Mouse (Mus musculus) forebrain, embryonic 14.5 days (tissue): ENCODE measurements around the gene Fgfr2. TPM values are rescaled to one million over a fixed set of nuclear protein-coding genes. Genes with fewer than 3 reads are reported as not detected.

Experiments
- ATAC-seq: fragments of 200-750 bp; cut with Nextera tagmentation; 2 replicates; pipeline ENCODE4 v1.8.0; 2017; ENCODE audit warnings: mild to moderate bottlenecking, moderate library complexity
- DNase-seq: peaks from one replicate; pipeline ENCODE4 v3.0.0-alpha.2; 2015; ENCODE audit warnings: low spot score
- H3K27ac ChIP-seq: fragments of 300-500 bp; sonication (generic); 2 replicates; pipeline ENCODE4 v1.5.1; 2014; ENCODE audit warnings: low read depth, mild to moderate bottlenecking, control low read depth, low read length, moderate library complexity
- H3K27me3 ChIP-seq: fragments of 300-500 bp; sonication (generic); replicated peaks from 2 replicates; pipeline ENCODE4 v1.6.1; 2014; ENCODE audit warnings: low read length, control low read depth, mixed read lengths; ENCODE audit not compliant: control insufficient read depth, insufficient read depth
- H3K36me3 ChIP-seq: fragments of 300-500 bp; sonication (generic); 2 replicates; pipeline ENCODE4 v1.6.1; 2014; ENCODE audit warnings: low read length, control low read depth; ENCODE audit not compliant: control insufficient read depth, insufficient read depth
- H3K4me1 ChIP-seq: fragments of 300-500 bp; sonication (generic); 2 replicates; pipeline ENCODE4 v1.6.1; 2014; ENCODE audit warnings: antibody characterized with exemption, low read length, control low read depth; ENCODE audit not compliant: control insufficient read depth, insufficient read depth
- H3K4me2 ChIP-seq: fragments of 300-500 bp; sonication (generic); 2 replicates; pipeline ENCODE4 v1.6.1; 2014; ENCODE audit warnings: mild to moderate bottlenecking, control low read depth, low read length
- H3K4me3 ChIP-seq: fragments of 300-500 bp; sonication (generic); 2 replicates; pipeline ENCODE4 v1.5.1; 2014; ENCODE audit warnings: low read depth, low read length, control low read depth
- H3K9ac ChIP-seq: fragments of 300-500 bp; sonication (generic); 2 replicates; pipeline ENCODE4 v1.6.1; 2014; ENCODE audit warnings: mild to moderate bottlenecking, low read length, control low read depth, moderate library complexity
- H3K9me3 ChIP-seq: fragments of 300-500 bp; sonication (generic); replicated peaks from 2 replicates; pipeline ENCODE4 v1.6.1; 2016; ENCODE audit warnings: low read length, control low read depth, mixed read lengths; ENCODE audit not compliant: control insufficient read depth
- WGBS: fragments of 180-500 bp; shearing (Covaris S2); extraction: QIAGEN DNeasy Blood & Tissue Kit; methylation state at CpG from one replicate; pipeline ENCODE4 v1.1.7; 2014; 5-methylcytosine and 5-hydroxymethylcytosine counted together
- polyA plus RNA-seq: library from polyadenylated mRNA; unstranded; fragments of >200 nt; fragmentation: Nextera tagmentation; extraction: Ambion mirVana; gene quantifications from 2 replicates; pipeline ENCODE4 v1.2.1, GENCODE M21; 2014

Fgfr2 gene
- polyA plus RNA-seq, 1 experiment from 2014 or later = 35.9 TPM

DNA sequence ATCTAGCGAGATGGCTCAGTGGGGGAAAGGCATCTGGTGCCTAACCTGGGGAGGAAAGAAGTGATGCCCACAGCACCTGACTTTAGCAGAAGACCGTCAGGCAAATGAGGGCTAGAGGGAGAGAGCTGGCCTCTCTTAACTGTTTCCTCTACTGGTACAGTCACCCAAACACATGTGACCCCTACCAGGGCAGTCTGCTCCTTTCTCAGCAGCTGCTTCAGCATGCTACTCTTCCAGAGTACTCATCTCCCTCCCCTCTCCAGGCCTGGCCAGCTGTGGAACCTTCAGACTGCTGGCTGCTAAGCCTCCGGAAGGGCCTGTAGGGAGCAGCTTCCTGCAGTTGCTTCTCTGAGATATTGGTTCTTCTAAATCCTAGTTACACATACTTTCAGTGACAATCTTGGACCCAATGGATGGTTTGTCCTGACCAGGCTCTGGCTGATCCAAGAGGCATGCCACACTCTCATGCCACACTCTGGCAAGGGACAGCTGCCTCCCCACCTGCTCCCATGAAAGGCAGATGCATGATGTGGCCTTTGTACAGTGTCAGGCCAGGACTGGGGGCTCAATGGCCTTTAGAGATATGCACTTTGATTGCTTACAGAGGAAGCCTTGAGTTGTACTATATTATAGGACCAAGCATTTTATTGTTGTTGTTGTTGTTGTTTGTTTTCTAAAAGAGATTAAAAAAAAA is 374.9 kb downstream of the Fgfr2 start:
- Histone ChIP-seq H3K27ac (no peak overlapping the region), H3K36me3 (peaks cover 13% of the 10 kb centered on the region; the same call in 1 of the 2 replicates), H3K9me3 (no peaks in the 10 kb centered on the region), H3K9ac (no peak overlapping the region), H3K4me3 (no peak overlapping the region), H3K4me2 (no peak overlapping the region), H3K27me3 (no peaks in the 10 kb centered on the region), H3K4me1 (no peaks in the 10 kb centered on the region)
- ATAC-seq (no peak), DNase-seq (no peak)
- 88% methylated on average over 3 of the region's 3 CpGs for WGBS

DNA sequence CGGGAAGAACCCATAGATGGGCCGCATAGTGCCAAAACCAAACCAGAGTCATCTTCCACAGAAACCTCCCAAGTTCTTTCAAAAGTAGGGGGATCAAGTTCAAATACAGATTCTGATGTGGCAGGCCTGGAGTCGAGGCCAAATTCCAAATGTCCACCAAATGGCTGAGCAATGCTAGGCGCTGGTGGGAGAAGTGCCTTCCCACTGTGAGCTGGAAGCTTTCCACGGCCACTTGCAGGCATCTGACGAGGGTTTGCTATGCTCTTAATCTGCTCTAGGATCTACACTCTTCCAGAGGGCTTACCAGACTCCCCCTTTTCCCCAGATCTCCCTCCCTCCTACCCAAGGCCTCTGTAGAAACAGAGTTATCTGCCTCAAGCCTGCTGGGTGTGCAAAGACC is 376.1 kb downstream of the Fgfr2 start:
- ATAC-seq = no peak
- Histone ChIP-seq H3K36me3 (peaks cover 13% of the 10 kb centered on the region; the same call in 1 of the 2 replicates), H3K9ac (no peak overlapping the region), H3K27me3 (no peaks in the 10 kb centered on the region), H3K27ac (no peak overlapping the region), H3K4me2 (no peak overlapping the region), H3K9me3 (no peaks in the 10 kb centered on the region), H3K4me1 (no peaks in the 10 kb centered on the region), H3K4me3 (no peak overlapping the region)
- DNase-seq = no peak
- 84% methylated on average over 6 of the region's 6 CpGs for WGBS

DNA sequence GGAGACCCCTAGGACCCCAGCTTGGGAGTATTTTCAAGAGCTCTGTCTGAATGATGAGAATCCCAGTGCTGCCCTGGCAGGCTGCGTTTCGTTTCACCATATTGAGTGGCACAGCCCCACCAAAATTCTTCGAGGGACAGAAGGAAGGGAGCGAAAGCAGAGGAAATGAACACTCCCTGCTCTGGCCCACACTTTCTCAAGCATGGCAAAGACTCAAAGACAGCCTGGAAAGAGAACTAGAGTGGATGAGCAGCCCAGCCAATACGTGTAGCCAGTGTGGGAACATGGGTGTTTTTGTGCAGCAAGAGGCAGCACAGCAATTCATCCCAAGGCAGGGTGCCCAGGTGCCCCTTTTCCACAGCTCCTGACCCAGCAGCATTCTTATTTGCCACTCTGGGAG is 380.2 kb downstream of the Fgfr2 start:
- no peak overlapping the region for H3K9ac ChIP-seq
- H3K27me3 ChIP-seq = no peaks in the 10 kb centered on the region
- no peak for ATAC-seq
- no peaks in the 10 kb centered on the region for H3K9me3 ChIP-seq
- WGBS = 90% methylated on average over 5 of the region's 5 CpGs
- no peak overlapping the region for H3K4me3 ChIP-seq
- DNase-seq = no peak
- H3K4me2 ChIP-seq = no peak overlapping the region
- H3K27ac ChIP-seq = no peak overlapping the region
- no peaks in the 10 kb centered on the region for H3K4me1 ChIP-seq
- H3K36me3 ChIP-seq = peaks cover 9% of the 10 kb centered on the region; the same call in 1 of the 2 replicates

DNA sequence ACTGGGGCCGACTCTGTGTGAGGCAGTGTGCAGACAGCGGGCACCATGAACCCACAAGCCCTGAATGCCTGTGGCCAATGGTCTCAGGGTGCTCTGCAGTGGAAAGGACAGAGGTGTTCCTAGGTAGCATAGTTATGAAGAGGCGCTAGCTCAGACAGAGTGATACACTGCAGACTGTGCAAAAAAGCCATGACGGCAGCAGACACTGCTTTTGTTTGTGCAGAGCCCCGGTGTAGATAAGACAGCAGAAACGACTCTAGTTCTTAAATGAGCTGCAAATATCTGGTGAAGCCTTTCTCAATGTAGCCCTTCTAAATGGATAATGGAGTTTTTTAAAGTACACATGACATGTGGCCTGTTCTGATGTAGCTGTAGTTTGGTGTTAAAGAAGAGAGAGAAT is 383.3 kb downstream of the Fgfr2 start:
- no peaks in the 10 kb centered on the region for H3K9me3 ChIP-seq
- WGBS = 88% methylated on average over 6 of the region's 6 CpGs
- H3K27ac ChIP-seq = no peak overlapping the region

DNA sequence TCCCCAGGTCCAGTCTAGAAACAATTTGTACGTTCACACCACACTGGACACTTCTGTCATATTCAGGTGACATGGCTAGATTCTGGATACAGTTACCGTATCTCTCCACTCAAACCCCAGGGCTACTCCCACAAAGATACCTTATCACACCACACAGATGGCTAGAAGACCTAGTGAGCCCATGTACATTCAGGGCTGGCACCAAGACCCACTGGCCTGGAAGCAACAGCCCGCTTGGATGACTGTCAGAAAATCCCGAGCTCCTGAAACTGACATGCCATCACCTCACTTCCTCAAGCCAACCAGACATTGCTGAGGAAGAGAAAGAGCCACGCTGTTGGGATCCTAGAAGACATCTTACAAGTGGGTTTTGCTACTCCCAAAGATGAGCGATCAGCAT is 384.3 kb downstream of the Fgfr2 start:
- Histone ChIP-seq H3K27ac (no peak overlapping the region), H3K27me3 (no peaks in the 10 kb centered on the region), H3K9ac (no peak overlapping the region), H3K36me3 (no peaks in the 10 kb centered on the region), H3K9me3 (no peaks in the 10 kb centered on the region), H3K4me1 (peaks cover 17% of the 10 kb centered on the region), H3K4me3 (no peak overlapping the region), H3K4me2 (no peak overlapping the region)
- 94% methylated on average over 6 of the region's 6 CpGs for WGBS
- ATAC-seq = no peak
- DNase-seq = no peak

More for the DNA sequence above, 383.3 kb downstream of the Fgfr2 start:
- Histone ChIP-seq H3K4me2 (no peak overlapping the region), H3K36me3 (no peaks in the 10 kb centered on the region), H3K9ac (no peak overlapping the region), H3K4me3 (no peak overlapping the region), H3K27me3 (no peaks in the 10 kb centered on the region), H3K4me1 (peaks cover 7% of the 10 kb centered on the region; the same call in 1 of the 2 replicates)
- DNase-seq (no peak), ATAC-seq (no peak)

DNA sequence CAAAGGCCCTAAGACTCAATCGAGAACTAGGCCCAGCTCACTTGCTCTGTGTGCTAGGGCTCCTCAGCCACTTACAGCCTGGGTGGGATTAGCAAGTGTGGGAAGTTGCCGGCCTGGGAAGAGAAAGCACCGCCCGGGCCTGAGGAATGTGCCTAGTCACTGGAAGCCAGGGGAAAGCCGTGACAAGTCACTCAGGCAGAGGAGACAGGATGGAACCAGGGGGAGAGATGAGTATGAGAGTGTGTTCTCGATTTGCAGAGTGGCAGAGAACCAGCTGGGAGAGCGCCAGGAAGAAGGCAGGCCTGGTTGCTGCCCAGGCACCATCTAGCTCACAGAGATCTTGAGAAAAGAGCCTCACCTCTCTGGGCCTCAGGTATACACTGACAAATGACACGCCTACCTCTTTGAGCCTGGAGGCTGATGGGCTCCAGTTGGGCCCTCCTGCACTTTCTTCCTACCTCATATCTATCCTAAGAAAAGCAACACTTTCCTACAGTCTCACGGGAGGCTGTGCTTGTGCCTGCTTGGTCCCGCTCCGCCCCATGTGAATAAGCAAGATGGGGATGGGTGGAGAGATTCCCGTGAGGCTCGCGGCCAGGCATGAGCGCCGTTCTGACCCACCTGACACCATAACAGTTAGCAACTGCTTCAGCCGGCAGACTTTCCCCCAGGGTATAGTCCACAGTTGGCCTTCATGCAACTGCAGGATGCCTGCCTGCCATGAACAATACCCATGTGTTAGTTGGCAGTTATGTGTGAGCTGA is 386.9 kb downstream of the Fgfr2 start:
- 53% methylated on average over 17 of the region's 17 CpGs for WGBS
- Histone ChIP-seq H3K27me3 (no peaks in the 10 kb centered on the region), H3K4me2 (no peak overlapping the region), H3K36me3 (no peaks in the 10 kb centered on the region), H3K4me1 (peaks cover 43% of the 10 kb centered on the region), H3K9ac (no peak overlapping the region), H3K9me3 (no peaks in the 10 kb centered on the region), H3K4me3 (no peak overlapping the region), H3K27ac (no peak overlapping the region)
- ATAC-seq = no peak
- DNase-seq = peak; percentile 29

DNA sequence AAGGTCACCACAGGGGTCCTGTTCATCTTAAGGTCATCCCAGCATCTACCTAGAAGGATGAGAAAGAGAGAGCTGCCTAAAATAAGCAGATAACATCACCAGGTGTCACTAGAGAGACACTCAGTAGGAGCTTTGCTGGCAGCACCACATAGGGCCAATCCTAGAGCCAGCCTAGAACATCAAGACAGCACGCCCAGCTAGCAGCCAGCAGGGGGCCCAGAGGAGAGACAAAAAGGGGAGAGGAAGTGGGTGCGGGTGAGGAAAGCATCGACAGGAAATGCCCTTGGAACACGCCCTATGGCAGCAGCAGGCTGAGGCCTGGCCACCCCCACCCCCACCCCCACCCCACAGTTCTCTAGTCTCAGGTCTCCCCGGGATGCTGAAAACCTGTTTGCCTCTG is 388.0 kb downstream of the Fgfr2 start:
- peaks cover 54% of the 10 kb centered on the region for H3K4me1 ChIP-seq
- no peaks in the 10 kb centered on the region for H3K9me3 ChIP-seq
- no peak overlapping the region for H3K4me2 ChIP-seq
- no peak overlapping the region for H3K9ac ChIP-seq
- ATAC-seq = no peak
- 81% methylated on average over 5 of the region's 5 CpGs for WGBS
- no peaks in the 10 kb centered on the region for H3K36me3 ChIP-seq
- no peak overlapping the region for H3K27ac ChIP-seq
- no peaks in the 10 kb centered on the region for H3K27me3 ChIP-seq
- DNase-seq = no peak
- no peak overlapping the region for H3K4me3 ChIP-seq

DNA sequence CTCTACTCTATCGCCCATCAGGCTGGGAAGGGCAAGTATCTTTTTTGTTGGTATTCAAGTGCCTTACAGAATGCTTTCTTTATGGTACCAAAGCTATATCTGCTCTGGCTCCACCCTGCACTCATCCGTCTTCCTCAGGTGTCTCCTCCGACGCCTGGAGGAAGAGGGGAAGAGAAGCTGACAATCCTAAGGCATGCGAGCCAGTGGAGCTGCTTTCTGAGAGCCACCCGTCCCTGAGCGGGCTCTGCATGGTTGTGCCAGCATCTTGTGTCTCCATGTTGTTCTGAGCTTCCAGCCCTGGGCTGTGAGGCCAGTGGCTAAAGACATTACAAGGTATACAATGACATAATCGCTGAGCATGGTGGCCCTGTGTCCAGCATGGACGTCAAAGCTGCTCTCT is 388.9 kb downstream of the Fgfr2 start:
- 84% methylated on average over 9 of the region's 9 CpGs for WGBS
- Histone ChIP-seq H3K27me3 (no peaks in the 10 kb centered on the region), H3K27ac (peak overlapping the region; percentile 62; the same call in 1 of the 2 replicates), H3K9ac (no peak overlapping the region), H3K36me3 (no peaks in the 10 kb centered on the region; the same call in 1 of the 2 replicates), H3K4me1 (peaks cover 61% of the 10 kb centered on the region), H3K9me3 (no peaks in the 10 kb centered on the region), H3K4me3 (no peak overlapping the region), H3K4me2 (no peak overlapping the region)
- no peak for DNase-seq
- ATAC-seq = no peak

DNA sequence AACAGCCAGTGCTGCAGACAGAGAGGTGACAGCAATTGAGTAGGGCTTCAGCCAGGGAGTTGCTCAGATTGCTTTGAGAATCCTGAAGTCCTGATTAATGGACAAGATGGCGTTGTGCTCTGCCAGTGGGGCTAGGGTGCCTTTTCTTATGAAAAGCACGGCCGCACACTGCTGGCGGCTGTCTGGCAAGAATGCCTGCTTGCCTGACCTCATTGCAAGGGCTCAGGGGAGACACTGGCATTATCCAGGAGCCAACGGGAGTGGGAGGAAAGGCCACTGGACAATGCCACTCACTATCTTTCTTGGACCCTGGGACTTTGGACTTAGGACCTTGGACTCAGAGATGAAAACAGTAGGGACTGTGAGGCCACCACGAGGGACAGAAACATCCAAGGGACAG is 389.6 kb downstream of the Fgfr2 start:
- Histone ChIP-seq H3K9ac (no peak overlapping the region; the same call in 1 of the 2 replicates), H3K9me3 (no peaks in the 10 kb centered on the region), H3K27ac (peak overlapping the region; percentile 62), H3K4me1 (peaks cover 63% of the 10 kb centered on the region), H3K4me2 (no peak overlapping the region), H3K4me3 (no peak overlapping the region), H3K27me3 (no peaks in the 10 kb centered on the region), H3K36me3 (no peaks in the 10 kb centered on the region; the same call in 1 of the 2 replicates)
- no peak for ATAC-seq
- WGBS = 18% methylated on average over 6 of the region's 6 CpGs
- DNase-seq = peak; percentile 58
